Mouse (Mus musculus) heart, postnatal 14 days (tissue): ENCODE results near the gene Gm28047. TPM values are rescaled to one million over a fixed set of nuclear protein-coding genes. Genes with fewer than 3 reads are reported as not detected.

Source experiments
- DNase-seq, 2 experiments: peaks; one replicate each; pipeline ENCODE4 v3.0.0; 2021 to 2022
- intact Hi-C: fragments of 180-260 bp; cut with DNase I; formaldehyde crosslinking; loops from one replicate; pipeline ENCODE4 v1.15.1; 2025
- total RNA-seq, 2 experiments: library from RNA; stranded (reverse); gene quantifications; 2 replicates each; pipeline ENCODE4 v1.2.3; 2021

Gene Gm28047
- total RNA-seq, 2 experiments from 2014 or later = 0.83 TPM; not detected in 1

DNA sequence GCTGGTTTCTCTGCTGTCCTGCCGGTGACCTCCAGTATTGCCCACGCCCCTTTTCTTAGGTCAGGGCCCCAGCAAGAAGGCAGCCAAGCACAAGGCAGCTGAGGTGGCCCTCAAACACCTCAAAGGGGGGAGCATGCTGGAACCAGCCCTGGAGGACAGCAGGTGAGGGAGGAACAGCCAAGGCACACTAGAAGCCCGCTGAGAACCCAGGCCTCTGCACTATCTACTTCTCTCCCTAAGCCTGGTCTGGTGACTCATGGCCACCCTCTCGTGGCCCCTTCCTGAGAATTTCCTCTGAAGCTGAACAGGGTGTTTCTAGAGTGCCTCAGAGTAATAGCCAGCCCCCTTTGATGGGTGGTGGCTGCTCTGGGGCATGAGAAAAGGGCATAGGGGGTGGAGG is 104.5 kb downstream of the Gm28047 start:
- no peak for DNase-seq

DNA sequence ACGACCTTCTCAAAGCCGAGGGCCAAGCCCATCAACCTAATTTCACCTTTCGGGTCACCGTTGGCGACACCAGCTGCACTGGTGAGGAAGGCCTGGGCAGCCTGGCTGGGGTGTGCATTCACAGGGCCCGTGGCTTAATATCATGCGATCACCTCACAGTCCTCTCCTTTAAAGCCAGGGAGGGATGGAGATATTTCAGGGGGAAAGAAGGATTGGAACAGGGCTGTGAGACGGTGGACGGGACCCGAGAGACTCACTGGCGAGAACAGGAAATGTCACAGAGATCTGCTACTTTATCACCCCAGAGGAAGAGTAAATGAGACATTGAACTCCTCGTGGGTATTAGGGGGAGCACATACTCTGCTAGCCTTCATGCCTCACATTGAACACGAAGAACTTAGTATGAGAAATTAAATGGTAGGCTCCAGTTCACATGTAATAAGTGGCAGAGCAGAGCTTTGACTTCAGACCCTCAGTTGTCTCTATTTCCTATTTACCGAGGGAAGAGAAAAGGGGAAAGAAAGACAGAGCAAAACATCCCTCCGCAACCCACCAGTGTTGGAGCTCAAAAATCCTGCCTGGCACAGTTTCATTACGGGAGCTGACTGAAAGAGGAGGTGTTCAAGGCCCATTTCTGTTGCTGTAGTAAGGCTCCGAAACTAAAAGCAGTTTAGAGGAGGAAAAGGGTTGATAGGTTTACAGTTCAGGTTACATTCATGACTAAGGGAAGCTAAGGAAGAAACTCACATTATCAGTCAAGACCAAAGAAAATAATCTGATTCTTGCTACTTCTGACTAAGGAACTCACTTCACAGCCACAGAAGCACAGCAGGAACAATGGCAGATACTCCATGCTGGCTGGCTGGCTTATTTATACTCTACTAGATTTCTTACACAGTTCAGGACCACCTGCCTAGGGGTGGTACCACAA is 105.4 kb downstream of the Gm28047 start:
- no peak for DNase-seq
- intact Hi-C loops = loop anchor here (10.0 kb wide), 1 partner anchor 135 kb away; no protein-coding TSS in a partner anchor

More for the DNA sequence above, 104.5 kb downstream of the Gm28047 start:
- intact Hi-C loops = loop anchor here (10.0 kb wide), 1 partner anchor 136 kb away; no protein-coding TSS in a partner anchor

DNA sequence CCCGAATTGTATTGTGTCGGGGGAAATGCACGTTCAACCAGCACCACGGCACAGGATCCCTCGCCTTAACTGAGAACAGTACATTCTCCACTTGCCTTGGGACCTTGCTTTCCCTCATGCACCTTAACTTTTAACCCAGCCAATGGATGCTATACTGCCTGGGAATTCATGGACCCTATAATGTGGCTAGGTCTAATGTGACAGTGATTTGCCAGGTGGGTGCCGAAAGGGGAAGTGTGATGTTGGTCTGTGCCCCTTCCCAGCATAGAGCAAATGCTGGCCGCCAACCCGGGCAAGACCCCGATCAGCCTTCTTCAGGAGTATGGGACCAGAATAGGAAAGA is 106.0 kb downstream of the Gm28047 start:
- DNase-seq = no peak
- intact Hi-C loops = no loop called here

DNA sequence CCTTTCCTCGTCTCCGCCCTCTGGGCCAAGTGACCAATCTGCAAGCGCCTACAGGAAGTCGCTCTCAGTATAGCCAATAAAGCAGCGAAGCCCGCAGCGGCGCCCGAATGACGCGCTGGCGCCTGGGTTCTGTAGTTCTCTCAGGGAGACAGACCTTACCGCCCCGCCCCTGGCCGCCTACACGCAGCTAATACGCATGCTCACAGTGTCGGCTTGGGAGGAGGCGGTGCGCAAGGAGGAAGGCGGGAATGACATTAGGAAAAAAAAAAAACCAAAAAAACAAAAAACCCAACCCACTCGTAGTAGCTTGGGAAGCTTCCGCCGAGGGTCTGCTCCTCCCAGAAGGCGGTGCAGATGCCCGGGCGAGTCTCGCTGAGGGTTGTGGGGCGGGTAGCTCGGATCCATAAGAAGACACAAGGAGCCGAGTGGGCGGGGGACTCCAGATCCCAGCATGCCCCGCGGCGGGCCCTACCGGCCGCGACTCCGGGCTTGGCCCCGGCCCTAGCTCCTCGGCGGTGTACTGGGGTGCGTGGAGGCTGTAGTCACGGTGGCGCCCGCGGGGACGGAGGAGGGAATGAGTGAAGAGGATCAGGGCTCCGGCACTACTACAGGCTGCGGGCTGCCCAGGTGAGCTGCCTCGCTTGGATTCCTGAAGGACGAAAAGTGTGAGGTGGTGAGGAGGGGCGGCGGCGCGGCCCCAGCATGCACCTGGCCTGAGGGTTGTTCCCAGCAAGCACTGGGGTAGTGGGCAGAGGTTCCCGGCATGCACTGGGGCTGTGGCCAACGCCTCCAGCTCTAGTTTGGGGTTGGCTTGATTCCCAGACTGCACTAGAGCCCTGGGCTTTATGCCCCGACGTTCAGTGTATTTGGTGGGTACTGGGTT is 106.7 kb downstream of the Gm28047 start, which contains the start of gene Tarbp2:
TSS of gene Tarbp2 (plus strand) at position 217 of the 883 bp plus-strand sequence.
- intact Hi-C loops = no loop called here
- DNase-seq = peak; percentile 99

DNA sequence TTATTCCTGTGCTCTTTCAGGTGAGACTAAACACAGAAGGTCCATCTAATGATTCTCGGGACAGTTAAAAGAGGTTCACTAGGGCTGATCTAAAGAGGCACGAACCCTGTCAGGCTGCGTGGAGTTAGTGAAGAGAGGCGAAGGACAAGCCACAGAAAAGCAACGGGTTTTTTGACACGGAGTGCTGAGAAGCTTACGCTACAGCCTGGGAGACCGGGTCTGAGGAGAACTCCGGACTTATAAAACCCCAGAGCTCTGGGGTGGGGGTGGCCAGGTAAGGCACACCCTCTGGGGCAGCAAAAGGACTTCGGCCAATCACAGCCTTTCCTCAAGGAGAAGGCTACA is 107.3 kb downstream of the Gm28047 start:
- intact Hi-C loops = no loop called here

DNA sequence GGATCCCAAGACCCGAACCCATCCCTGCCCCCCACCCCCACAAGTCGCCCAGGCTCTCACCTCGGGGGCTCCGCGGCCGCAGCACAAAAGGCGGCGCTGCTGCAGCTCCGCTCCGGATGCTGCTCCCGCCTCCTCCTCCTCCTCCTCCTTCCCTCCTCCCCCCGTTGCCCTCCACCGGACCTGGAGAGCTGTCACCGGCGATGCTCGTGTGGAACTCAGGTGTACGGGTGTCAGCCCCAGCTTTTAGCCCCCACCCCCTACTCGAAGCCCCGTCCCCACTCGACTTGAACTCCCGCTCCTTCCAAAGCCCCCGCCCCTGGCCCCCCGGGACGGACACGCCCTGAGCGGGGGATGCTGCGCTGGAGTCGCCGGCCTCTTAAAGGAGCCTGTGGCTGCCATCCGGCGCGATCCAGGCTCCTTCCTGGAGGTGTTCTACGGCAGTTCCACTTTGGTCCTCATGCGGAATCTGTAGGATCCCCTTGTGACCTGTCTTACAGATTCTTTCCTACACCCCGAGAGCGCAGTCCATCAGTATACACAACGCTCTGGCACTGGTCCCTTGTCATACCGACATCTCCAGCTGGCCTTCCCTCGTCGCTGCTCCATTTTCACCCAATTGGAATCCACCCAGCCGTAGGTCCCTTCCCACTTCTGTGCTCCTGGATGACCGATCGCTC is 108.0 kb downstream of the Gm28047 start, which contains the start of gene Map3k12:
TSS of gene Map3k12 (minus strand) at position 337 of the 677 bp plus-strand sequence.
- intact Hi-C loops = no loop called here
- DNase-seq = peak; percentile 78

More for the DNA sequence above, 107.3 kb downstream of the Gm28047 start:
- no peak for DNase-seq

DNA sequence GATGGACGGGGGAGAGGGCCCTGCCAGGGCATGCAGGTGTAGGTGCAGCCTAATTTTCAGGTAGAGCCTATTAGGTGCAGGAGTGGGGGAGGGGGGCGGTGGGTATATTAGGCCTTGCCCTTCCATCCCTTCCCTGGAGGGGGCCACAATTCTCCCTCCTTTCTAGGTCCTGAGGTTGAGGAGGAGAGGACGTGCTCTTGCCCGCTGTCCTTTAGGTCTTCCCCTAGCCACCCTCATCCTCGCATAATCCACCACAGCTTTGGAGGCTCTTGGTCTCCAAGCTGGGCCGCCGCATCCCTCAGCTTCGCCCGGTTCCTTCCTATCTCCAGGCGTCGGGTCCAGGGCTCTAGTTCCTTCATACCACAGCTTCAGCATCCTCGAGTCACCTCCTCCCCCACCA is 108.6 kb downstream of the Gm28047 start:
- intact Hi-C loops = no loop called here
- DNase-seq = no peak

DNA sequence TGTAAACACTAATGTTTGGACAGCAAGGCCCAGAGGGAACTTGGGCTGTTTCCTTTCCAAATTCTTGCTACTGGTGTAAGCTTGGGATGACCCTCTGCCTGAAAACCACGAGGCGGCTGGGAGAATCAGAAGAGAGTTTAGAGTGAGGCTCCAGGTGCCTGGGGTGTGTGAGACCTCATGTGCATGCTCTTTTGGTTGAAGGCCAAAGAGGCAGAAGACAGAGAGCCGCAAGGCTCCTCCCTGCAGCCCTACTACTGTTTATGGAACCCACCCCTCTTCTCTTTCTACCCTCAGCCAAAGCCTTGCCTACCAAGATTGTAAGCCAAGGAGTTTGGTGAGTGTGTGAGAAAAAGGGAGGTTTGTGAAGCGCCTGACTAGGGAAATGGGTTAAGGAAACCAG is 109.1 kb downstream of the Gm28047 start:
- intact Hi-C loops = no loop called here
- no peak for DNase-seq

DNA sequence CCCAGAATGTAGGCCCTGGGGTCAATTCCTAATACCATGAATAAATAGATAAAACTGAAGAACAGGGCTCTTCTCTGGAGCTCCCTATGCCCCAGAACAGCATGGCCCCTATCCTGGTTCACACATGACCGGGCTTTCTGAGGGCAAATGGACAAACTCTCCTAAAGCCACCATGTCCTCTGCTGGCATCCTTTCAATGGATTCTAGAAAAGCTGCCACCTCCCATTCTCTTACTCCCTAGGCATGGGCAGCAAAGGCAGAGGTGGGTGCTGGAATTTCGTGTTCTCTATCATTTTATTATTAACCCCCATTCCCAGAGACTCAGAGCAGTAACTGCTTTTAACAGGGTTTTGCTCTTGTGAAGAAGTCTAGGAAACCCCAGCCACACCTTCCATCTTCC is 109.6 kb downstream of the Gm28047 start:
- intact Hi-C loops = no loop called here
- no peak for DNase-seq

DNA sequence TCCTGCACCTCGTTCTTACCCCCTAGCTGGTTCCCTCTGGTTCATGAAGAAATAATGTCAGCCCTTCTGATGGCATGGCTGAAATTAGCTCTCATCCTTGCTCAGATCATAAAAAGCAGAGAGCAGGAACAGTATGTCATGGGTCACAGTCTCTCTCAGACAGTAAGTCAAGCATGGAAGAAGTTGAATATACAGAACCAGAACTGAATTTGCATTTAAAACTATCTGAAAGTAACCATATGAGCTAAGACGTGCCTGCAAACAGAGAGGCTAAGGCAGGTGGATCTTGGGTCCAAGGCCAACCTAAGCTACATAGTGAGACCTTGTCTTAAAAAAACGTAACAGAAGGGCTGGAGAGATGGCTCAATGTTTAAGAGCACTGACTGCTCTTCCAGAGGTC is 111.9 kb downstream of the Gm28047 start:
- intact Hi-C loops = no loop called here
- DNase-seq = no peak

DNA sequence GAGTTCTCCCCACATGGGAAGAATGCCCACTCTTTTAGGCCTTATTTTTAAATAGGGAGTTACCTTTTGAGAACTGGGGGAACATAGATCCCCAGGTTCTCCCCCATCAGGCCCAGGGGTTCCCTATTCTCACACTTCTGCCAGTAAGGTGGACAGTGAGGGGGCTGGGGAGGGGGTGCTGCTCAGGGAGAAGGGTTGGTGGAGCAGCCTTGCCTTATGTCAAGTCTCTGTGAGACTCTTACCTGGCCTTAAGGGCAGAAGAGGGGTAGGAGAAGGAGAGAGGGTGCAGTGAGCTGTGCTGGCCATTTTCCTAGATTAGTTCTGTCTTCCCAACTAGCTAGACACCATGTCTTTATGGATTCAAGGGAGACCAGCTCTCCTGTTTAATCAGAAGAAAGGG is 112.4 kb downstream of the Gm28047 start:
- intact Hi-C loops = no loop called here
- DNase-seq = no peak

DNA sequence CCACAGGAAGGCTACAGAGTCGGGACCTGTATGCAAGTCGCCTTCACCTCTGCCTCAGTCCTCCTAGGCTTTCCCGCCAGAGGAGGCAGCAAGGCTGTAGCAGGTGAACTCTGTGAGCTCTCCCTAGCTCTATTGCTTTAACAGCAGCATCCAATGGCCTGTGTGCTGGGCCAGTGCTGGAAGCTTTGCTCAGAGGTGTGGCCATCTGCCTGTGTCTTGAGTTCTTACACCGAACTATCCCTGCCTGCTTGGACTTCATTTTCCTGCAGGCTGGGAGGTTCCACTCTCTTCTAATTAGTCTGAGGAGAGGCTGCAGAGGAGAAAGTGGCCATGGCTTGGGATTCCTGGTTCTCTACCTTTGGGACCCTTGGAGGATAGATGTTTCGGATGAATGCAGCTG is 112.9 kb downstream of the Gm28047 start:
- intact Hi-C loops = no loop called here

DNA sequence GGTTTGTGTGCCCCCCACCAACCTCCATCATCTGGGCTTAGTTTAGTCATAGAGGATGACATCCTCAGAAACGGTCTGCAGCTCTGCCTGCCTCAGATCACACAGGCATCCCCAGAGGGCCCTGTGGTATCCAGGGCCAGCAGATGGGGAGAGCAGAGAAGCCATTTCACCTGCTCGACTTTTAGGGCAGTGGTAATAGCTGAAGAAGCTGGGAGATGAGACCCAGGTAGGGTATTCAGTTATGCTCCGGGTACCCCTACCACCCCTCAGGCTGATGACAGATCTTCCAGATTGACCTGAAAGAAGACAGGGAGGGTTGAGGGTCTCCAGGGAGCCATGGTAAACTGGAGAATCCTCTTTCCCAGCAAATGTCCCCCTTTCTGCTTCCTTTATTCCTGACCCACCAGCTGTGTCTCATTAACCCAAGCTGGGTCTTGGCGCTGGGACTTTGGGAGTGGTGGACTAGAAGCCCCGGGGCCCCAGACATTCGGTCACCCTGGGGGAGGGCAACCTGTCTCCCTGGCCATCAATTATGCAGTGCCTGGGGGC is 113.5 kb downstream of the Gm28047 start:
- intact Hi-C loops = no loop called here
- no peak for DNase-seq

More for the DNA sequence above, 112.9 kb downstream of the Gm28047 start:
- DNase-seq = no peak

DNA sequence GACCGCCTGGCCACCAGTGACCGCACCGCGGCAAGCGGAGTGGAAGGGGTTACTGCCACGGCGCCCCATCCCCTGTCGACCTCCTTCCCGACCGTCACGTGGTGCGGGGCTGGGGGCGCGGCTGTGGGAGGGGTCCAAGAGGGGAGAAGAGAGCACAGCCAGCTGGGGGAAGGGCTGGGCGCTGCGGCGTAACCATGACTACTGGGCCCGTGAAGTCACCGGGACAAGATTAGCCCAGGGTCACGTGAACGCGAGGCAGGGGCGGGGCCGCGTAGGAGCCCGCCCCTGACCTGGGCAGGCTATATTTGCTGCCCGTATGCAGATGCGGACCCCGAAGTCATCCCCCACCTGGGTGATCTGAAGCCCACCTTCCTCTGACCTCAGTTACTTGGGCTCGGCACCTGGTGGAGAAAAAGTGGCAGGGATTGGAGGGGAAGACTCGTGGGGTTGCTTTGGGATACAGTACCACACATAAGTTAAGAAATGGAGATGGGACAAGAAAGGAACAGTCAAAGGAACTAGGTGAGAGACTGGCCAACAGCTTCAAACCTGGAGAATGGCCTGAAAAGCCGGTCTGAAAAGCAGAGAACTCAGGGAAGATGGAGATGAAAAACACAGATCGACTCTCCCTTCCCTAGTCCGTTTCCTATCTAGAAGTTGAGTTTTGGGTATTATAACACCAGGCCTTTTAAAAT is 114.1 kb downstream of the Gm28047 start:
- peak; percentile 79 to 86 for DNase-seq
- intact Hi-C loops = no loop called here

DNA sequence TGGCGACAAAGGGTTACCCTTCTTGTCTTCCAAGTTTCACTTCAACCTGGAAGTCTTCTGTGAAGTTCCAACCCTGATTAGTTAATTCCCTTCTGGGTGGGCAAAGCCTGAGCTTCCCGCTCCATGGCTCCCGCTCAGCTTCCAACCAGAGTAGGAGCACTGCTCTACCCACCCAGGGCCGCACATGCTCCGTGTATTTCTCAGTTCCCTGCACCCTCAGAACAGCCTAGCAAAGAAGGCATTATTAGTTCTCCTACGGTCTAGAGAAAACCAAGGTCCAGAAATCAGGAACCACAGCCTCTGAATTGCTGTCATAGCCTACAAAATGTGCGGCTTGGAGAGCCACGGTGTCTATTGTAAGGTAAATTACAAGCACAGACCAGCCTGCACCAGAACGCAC is 114.8 kb downstream of the Gm28047 start:
- DNase-seq = no peak
- intact Hi-C loops = no loop called here

DNA sequence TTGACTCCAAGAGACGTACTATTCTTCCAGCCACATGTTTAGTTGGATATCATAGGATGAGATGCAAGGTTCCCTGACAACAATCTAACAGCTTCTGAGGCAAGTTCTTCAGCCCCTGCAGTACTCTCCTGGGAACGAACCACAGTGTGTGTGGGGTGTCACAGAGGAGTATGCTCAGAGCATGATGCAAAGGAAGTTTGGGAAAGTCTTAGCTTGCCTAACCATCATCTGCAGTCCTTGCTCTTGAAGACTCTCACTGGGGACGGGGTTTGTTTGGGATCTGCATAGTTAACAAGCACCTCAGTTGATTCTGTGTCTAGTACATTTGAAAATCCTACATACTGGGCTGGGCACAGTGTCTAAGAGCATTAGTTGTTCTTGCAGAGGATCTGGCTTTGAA is 116.5 kb downstream of the Gm28047 start:
- no peak for DNase-seq
- intact Hi-C loops = loop anchor here (2.0 kb wide), 1 partner anchor 34 kb away; no protein-coding TSS in a partner anchor

DNA sequence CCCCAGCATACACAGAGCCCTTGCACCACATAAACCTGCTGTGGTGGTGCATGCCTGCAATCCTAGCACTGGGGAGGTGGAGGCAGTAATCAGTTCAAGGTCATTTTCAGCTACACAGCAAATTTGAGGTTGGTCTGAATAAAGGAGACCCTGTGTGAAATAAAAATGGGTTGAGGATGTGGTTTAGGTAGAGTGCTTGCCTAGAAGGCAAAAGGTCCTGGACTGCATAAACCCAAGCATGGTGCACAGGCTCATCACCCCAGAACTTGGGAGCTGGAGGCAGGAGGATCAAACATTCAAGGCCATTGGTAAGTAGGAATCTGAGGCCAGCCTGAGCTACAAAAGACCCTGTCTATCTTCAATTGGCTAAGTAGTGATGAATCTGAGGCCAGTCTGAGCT is 117.3 kb downstream of the Gm28047 start:
- intact Hi-C loops = no loop called here
- no peak for DNase-seq

DNA sequence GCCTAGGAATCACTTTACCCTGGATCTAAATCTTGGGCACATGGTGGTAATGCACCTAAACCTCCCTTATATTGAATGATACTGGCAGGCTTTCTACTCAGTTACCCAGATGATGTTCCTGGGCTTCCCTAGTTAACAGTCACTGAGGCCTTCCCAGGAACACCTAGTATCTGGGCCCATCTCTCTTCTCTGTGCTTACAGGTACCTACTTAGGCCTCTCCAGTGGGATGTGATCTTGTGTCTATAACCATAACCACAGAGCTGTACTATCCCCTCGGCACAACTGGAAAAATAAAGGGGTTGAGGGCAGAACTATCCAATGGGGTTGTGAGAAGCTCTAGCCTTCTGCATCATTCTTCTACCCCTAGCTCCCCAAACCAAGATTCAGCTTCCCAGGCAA is 118.0 kb downstream of the Gm28047 start:
- DNase-seq = no peak
- intact Hi-C loops = no loop called here

DNA sequence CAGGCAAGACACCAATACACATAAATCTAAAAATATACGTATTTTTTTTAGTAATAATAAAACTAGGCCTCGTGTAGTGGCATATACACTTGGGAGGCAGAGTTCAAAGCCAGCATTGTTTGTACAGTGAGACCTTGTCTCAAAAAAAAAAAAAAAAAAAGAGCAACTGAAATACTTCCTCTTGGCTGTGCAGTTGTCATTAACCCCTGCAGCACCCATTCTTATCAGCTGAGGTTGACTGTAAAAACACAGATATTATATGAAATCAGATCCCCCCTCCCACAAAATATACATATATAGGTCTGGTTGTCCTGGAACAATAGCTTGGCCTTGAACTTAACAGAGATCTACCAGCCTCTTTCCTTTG is 118.4 kb downstream of the Gm28047 start:
- no peak for DNase-seq
- intact Hi-C loops = no loop called here
